Mouse (Mus musculus) heart, postnatal 0 days (tissue): ENCODE measurements around the gene Nxpe5. TPM values are rescaled to one million over a fixed set of nuclear protein-coding genes. Genes with fewer than 3 reads are reported as not detected.

Experiments used
- ATAC-seq: fragments of 200-750 bp; cut with Nextera tagmentation; 2 replicates; pipeline ENCODE4 v1.8.0; 2017; ENCODE audit warnings: low read depth, moderate number of reproducible peaks, moderate library complexity; ENCODE audit not compliant: insufficient read depth
- DNase-seq: peaks from one replicate; pipeline ENCODE4 v3.0.0-alpha.2; 2016; ENCODE audit warnings: low spot score
- H3K27ac ChIP-seq: fragments of 300-500 bp; sonication (generic); 2 replicates; pipeline ENCODE4 v1.5.1; 2014; ENCODE audit warnings: low read depth, mild to moderate bottlenecking
- H3K27me3 ChIP-seq: fragments of 300-500 bp; sonication (generic); 2 replicates; pipeline ENCODE4 v1.6.1; 2014; ENCODE audit warnings: low read length, mixed read lengths; ENCODE audit not compliant: control insufficient read depth, insufficient read depth
- H3K36me3 ChIP-seq: fragments of 300-500 bp; sonication (generic); replicated peaks from 2 replicates; pipeline ENCODE4 v1.6.1; 2014; ENCODE audit warnings: low read length, mixed read lengths; ENCODE audit not compliant: control insufficient read depth, insufficient read depth
- H3K4me1 ChIP-seq: fragments of 300-500 bp; sonication (generic); 2 replicates; pipeline ENCODE4 v1.6.1; 2014; ENCODE audit warnings: antibody characterized with exemption; ENCODE audit not compliant: control insufficient read depth, insufficient read depth
- H3K4me2 ChIP-seq: fragments of 300-500 bp; sonication (generic); 2 replicates; pipeline ENCODE4 v1.6.1; 2014; ENCODE audit warnings: low read depth, mild to moderate bottlenecking, low read length, moderate library complexity
- H3K4me3 ChIP-seq: fragments of 300-500 bp; sonication (generic); 2 replicates; pipeline ENCODE4 v1.5.1; 2014; ENCODE audit warnings: low read depth, low read length
- H3K9ac ChIP-seq: fragments of 300-500 bp; sonication (generic); replicated peaks from 2 replicates; pipeline ENCODE4 v1.6.1; 2014; ENCODE audit warnings: low read depth, low read length, mixed read lengths
- H3K9me3 ChIP-seq: fragments of 300-500 bp; sonication (generic); replicated peaks from 2 replicates; pipeline ENCODE4 v1.6.1; 2016; ENCODE audit warnings: low read length; ENCODE audit not compliant: control insufficient read depth
- CTCF ChIP-seq: IDR thresholded peaks from 2 replicates; pipeline ENCODE4 v1.5.1; 2016; ENCODE audit warnings: antibody characterized with exemption, control low read depth, low read depth
- EP300 ChIP-seq: IDR thresholded peaks from 2 replicates; pipeline ENCODE4 v1.6.1; 2016; ENCODE audit warnings: antibody characterized with exemption, low read depth
- WGBS: fragments of 180-500 bp; shearing (Covaris S2); extraction: QIAGEN DNeasy Blood & Tissue Kit; methylation state at CpG from one replicate; pipeline ENCODE4 v1.1.7; 2014; 5-methylcytosine and 5-hydroxymethylcytosine counted together
- polyA plus RNA-seq: library from polyadenylated mRNA; unstranded; fragments of >200 nt; fragmentation: Nextera tagmentation; extraction: Ambion mirVana; gene quantifications from 2 replicates; pipeline ENCODE4 v1.2.1, GENCODE M21; 2015
- total RNA-seq: library from RNA; depleted of rRNA; stranded (reverse); fragments of >200 nt; gene quantifications from 2 replicates; pipeline ENCODE4 v1.2.3, GENCODE M21; 2014; ENCODE audit warnings: low replicate concordance; rRNA removed

Nxpe5 gene
- total and polyA plus RNA-seq, 2 experiments from 2014 or later: 0.07 to 0.76 TPM

- H3K27me3 ChIP-seq: no peaks in the 10 kb centered on the region
- H3K9me3 ChIP-seq: no peaks in the 10 kb centered on the region
- 0 out of 2 replicates have a peak, but pooled peaks cover 4% of the 10 kb centered on the region for H3K4me1 ChIP-seq
- no peak overlapping the region for H3K4me3 ChIP-seq
- H3K27ac ChIP-seq: no peak overlapping the region
- H3K9ac ChIP-seq: no peak overlapping the region
- no peak for TF ChIP-seq CTCF
- TF ChIP-seq EP300: no peak
- 56% methylated on average over 2 of the region's 2 CpGs for WGBS
- no peak for DNase-seq
- ATAC-seq: no peak
- no peaks in the 10 kb centered on the region for H3K36me3 ChIP-seq
- H3K4me2 ChIP-seq: no peak overlapping the region
These were observed 56.1 kb downstream of the Nxpe5 start for GRCm38 (mm10) chr5:138281798-138282197.

- no peak overlapping the region for H3K4me3 ChIP-seq
- WGBS: 41% methylated on average over 1 of the region's 1 CpGs
- TF ChIP-seq CTCF: no peak
- no peak for DNase-seq
- H3K9me3 ChIP-seq: no peaks in the 10 kb centered on the region
- H3K36me3 ChIP-seq: no peaks in the 10 kb centered on the region
- H3K27ac ChIP-seq: no peak overlapping the region
- H3K27me3 ChIP-seq: no peaks in the 10 kb centered on the region
- H3K4me2 ChIP-seq: no peak overlapping the region
- ATAC-seq: no peak
- H3K4me1 ChIP-seq: 0 out of 2 replicates have a peak, but pooled peaks cover 4% of the 10 kb centered on the region
- no peak overlapping the region for H3K9ac ChIP-seq
These were observed 57.8 kb downstream of the Nxpe5 start for GRCm38 (mm10) chr5:138283540-138283939.

GRCm38 (mm10) chr5:138287861-138288260 is 62.2 kb downstream of the Nxpe5 start:
- no peaks in the 10 kb centered on the region for H3K36me3 ChIP-seq
- H3K27me3 ChIP-seq: no peaks in the 10 kb centered on the region
- H3K9me3 ChIP-seq: no peaks in the 10 kb centered on the region
- no peak overlapping the region for H3K4me3 ChIP-seq
- TF ChIP-seq CTCF: no peak
- no peak for TF ChIP-seq EP300
- no peak overlapping the region for H3K4me2 ChIP-seq
- no peaks in the 10 kb centered on the region for H3K4me1 ChIP-seq
- WGBS: 74% methylated on average over 3 of the region's 3 CpGs
- no peak overlapping the region for H3K27ac ChIP-seq
- DNase-seq (no peak), ATAC-seq (no peak)
- no peak overlapping the region for H3K9ac ChIP-seq

GRCm38 (mm10) chr5:138291638-138292037 is 65.9 kb downstream of the Nxpe5 start:
- Histone ChIP-seq H3K27me3 (no peaks in the 10 kb centered on the region), H3K9ac (no peak overlapping the region), H3K9me3 (no peaks in the 10 kb centered on the region), H3K4me1 (no peaks in the 10 kb centered on the region), H3K4me3 (no peak overlapping the region), H3K4me2 (no peak overlapping the region), H3K36me3 (no peaks in the 10 kb centered on the region), H3K27ac (no peak overlapping the region)
- DNase-seq (no peak), ATAC-seq (no peak)
- TF ChIP-seq CTCF (no peak), EP300 (no peak)
- WGBS: 58% methylated on average over 1 of the region's 1 CpGs

GRCm38 (mm10) chr5:138294158-138294557 is 68.5 kb downstream of the Nxpe5 start:
- H3K4me3 ChIP-seq: no peak overlapping the region
- no peaks in the 10 kb centered on the region for H3K9me3 ChIP-seq
- ATAC-seq (no peak), DNase-seq (no peak)
- H3K27me3 ChIP-seq: no peaks in the 10 kb centered on the region
- H3K36me3 ChIP-seq: no peaks in the 10 kb centered on the region
- H3K4me2 ChIP-seq: no peak overlapping the region
- no peak overlapping the region for H3K9ac ChIP-seq
- H3K27ac ChIP-seq: no peak overlapping the region
- H3K4me1 ChIP-seq: no peaks in the 10 kb centered on the region
- TF ChIP-seq EP300 (no peak), CTCF (no peak)

GRCm38 (mm10) chr5:138299613-138300012 is 73.9 kb downstream of the Nxpe5 start:
- Histone ChIP-seq H3K4me3 (no peak overlapping the region), H3K4me2 (no peak overlapping the region), H3K9me3 (no peaks in the 10 kb centered on the region), H3K4me1 (no peaks in the 10 kb centered on the region), H3K27ac (no peak overlapping the region), H3K9ac (no peak overlapping the region), H3K27me3 (no peaks in the 10 kb centered on the region), H3K36me3 (no peaks in the 10 kb centered on the region)
- WGBS: 75% methylated on average over 2 of the region's 2 CpGs
- TF ChIP-seq CTCF (no peak), EP300 (no peak)
- DNase-seq: no peak
- no peak for ATAC-seq

Other genes starting within 250 kb of the Nxpe5 start
- 4.2 TPM in 1 of 2 replicates, not detected in the other for gene Azgp1, start 244.4 kb upstream of the Nxpe5 start, total RNA-seq
- 0.08 TPM in 1 of 2 replicates, not detected in the other for gene Azgp1, start 244.4 kb upstream of the Nxpe5 start, polyA plus RNA-seq
- gene Smok3a, start 204.6 kb upstream of the Nxpe5 start, total RNA-seq: not detected in 2 replicates
- not detected in 2 replicates for gene Smok3a, start 204.6 kb upstream of the Nxpe5 start, polyA plus RNA-seq
- gene Smok3b, start 204.5 kb upstream of the Nxpe5 start, total RNA-seq: not detected in 2 replicates
- not detected in 2 replicates for gene Smok3b, start 204.5 kb upstream of the Nxpe5 start, polyA plus RNA-seq
- gene Smok3c, start 172.7 kb upstream of the Nxpe5 start, total RNA-seq: not detected in 2 replicates
- not detected in 2 replicates for gene Smok3c, start 172.7 kb upstream of the Nxpe5 start, polyA plus RNA-seq
- gene Zkscan1, start 140.8 kb upstream of the Nxpe5 start, total RNA-seq: 10.9 and 19.1 TPM in 2 replicates
- gene Zkscan1, start 140.8 kb upstream of the Nxpe5 start, polyA plus RNA-seq: 5.4 and 6.5 TPM in 2 replicates
- 7.7 and 14.0 TPM in 2 replicates for gene Zscan21, start 109.0 kb upstream of the Nxpe5 start, total RNA-seq
- 25.0 and 25.2 TPM in 2 replicates for gene Zscan21, start 109.0 kb upstream of the Nxpe5 start, polyA plus RNA-seq
- 15.3 and 24.8 TPM in 2 replicates for gene Zfp113, start 70.2 kb upstream of the Nxpe5 start, total RNA-seq
- gene Zfp113, start 70.2 kb upstream of the Nxpe5 start, polyA plus RNA-seq: 8.3 and 9.3 TPM in 2 replicates
- gene Cops6, start 64.8 kb upstream of the Nxpe5 start, total RNA-seq: 39.9 and 45.6 TPM in 2 replicates
- gene Cops6, start 64.8 kb upstream of the Nxpe5 start, polyA plus RNA-seq: 281 and 291 TPM in 2 replicates
- gene Ap4m1, start 53.9 kb upstream of the Nxpe5 start, total RNA-seq: 13.9 and 24.1 TPM in 2 replicates
- 6.1 and 6.5 TPM in 2 replicates for gene Ap4m1, start 53.9 kb upstream of the Nxpe5 start, polyA plus RNA-seq
- 39.5 and 67.6 TPM in 2 replicates for gene Mcm7, start 53.5 kb upstream of the Nxpe5 start, total RNA-seq
- 33.3 and 39.9 TPM in 2 replicates for gene Mcm7, start 53.5 kb upstream of the Nxpe5 start, polyA plus RNA-seq
- 52.8 and 77.7 TPM in 2 replicates for gene Taf6, start 38.4 kb upstream of the Nxpe5 start, total RNA-seq
- 33.4 and 39.1 TPM in 2 replicates for gene Taf6, start 38.4 kb upstream of the Nxpe5 start, polyA plus RNA-seq
- 3.6 and 4.7 TPM in 2 replicates for gene Cnpy4, start 38.4 kb upstream of the Nxpe5 start, total RNA-seq
- gene Cnpy4, start 38.4 kb upstream of the Nxpe5 start, polyA plus RNA-seq: 8.7 and 11.4 TPM in 2 replicates
- gene Mblac1, start 31.6 kb upstream of the Nxpe5 start, total RNA-seq: 1.4 and 6.8 TPM in 2 replicates
- 5.1 and 5.6 TPM in 2 replicates for gene Mblac1, start 31.6 kb upstream of the Nxpe5 start, polyA plus RNA-seq
- 60.2 and 102 TPM in 2 replicates for gene Lamtor4, start 29.6 kb downstream of the Nxpe5 start, total RNA-seq
- 101 and 104 TPM in 2 replicates for gene Lamtor4, start 29.6 kb downstream of the Nxpe5 start, polyA plus RNA-seq
- gene BC037034, start 38.1 kb downstream of the Nxpe5 start, total RNA-seq: 12.0 and 13.4 TPM in 2 replicates
- 0.96 and 1.1 TPM in 2 replicates for gene BC037034, start 38.1 kb downstream of the Nxpe5 start, polyA plus RNA-seq
- not detected in 2 replicates for gene Gal3st4, start 46.9 kb downstream of the Nxpe5 start, total RNA-seq
- gene Gal3st4, start 46.9 kb downstream of the Nxpe5 start, polyA plus RNA-seq: 0.47 and 0.60 TPM in 2 replicates
- gene Gm43720, start 54.1 kb downstream of the Nxpe5 start, total RNA-seq: not detected in 2 replicates
- 0.05 and 0.07 TPM in 2 replicates for gene Gm43720, start 54.1 kb downstream of the Nxpe5 start, polyA plus RNA-seq
- 1.1 and 6.0 TPM in 2 replicates for gene Gpc2, start 54.1 kb downstream of the Nxpe5 start, total RNA-seq
- 1.9 TPM in 2 replicates for gene Gpc2, start 54.1 kb downstream of the Nxpe5 start, polyA plus RNA-seq
- 8.2 TPM in 1 of 2 replicates, not detected in the other for gene Stag3, start 54.3 kb downstream of the Nxpe5 start, total RNA-seq
- gene Stag3, start 54.3 kb downstream of the Nxpe5 start, polyA plus RNA-seq: 0.49 and 0.68 TPM in 2 replicates
- not detected in 2 replicates for gene Pvrig, start 116.1 kb downstream of the Nxpe5 start, total RNA-seq
- not detected in 2 replicates for gene Pvrig, start 116.1 kb downstream of the Nxpe5 start, polyA plus RNA-seq
- 6.6 and 15.5 TPM in 2 replicates for gene Zfp157, start 215.6 kb downstream of the Nxpe5 start, total RNA-seq
- gene Zfp157, start 215.6 kb downstream of the Nxpe5 start, polyA plus RNA-seq: 13.1 and 14.4 TPM in 2 replicates